Mouse (Mus musculus) liver, embryonic 11.5 days (tissue): ENCODE data around the gene Clec2g. TPM values are rescaled to one million over a fixed set of nuclear protein-coding genes. Genes with fewer than 3 reads are reported as not detected.
"Not testable (repeated sequence)": the region's sequence is repeated elsewhere in the genome, so short reads cannot be mapped to it uniquely, and the experiment has no call there.

Experiments used
- ATAC-seq: fragments of 200-750 bp; cut with Nextera tagmentation; replicated peaks from 2 replicates; pipeline ENCODE4 v1.8.0; 2017; ENCODE audit warnings: moderate number of reproducible peaks, mild to moderate bottlenecking, moderate TSS enrichment, moderate library complexity; ENCODE audit not compliant: low FRiP score
- DNase-seq: peaks from one replicate; pipeline ENCODE4 v3.0.0-alpha.2; 2017; ENCODE audit warnings: low spot score
- H3K27ac ChIP-seq: fragments of 300-500 bp; sonication (generic); 2 replicates; pipeline ENCODE4 v1.5.1; 2014; ENCODE audit warnings: mild to moderate bottlenecking, low read depth, low read length, control low read depth
- H3K27me3 ChIP-seq: fragments of 300-500 bp; sonication (generic); replicated peaks from 2 replicates; pipeline ENCODE4 v1.6.1; 2014; ENCODE audit warnings: low read length, mixed read lengths; ENCODE audit not compliant: control insufficient read depth, insufficient read depth
- H3K36me3 ChIP-seq: fragments of 300-500 bp; sonication (generic); 2 replicates; pipeline ENCODE4 v1.6.1; 2014; ENCODE audit warnings: mild to moderate bottlenecking, low read length, moderate library complexity, mixed read lengths; ENCODE audit not compliant: control insufficient read depth, insufficient read depth
- H3K4me1 ChIP-seq: fragments of 300-500 bp; sonication (generic); replicated peaks from 2 replicates; pipeline ENCODE4 v1.6.1; 2014; ENCODE audit warnings: low read length, mixed read lengths; ENCODE audit not compliant: control insufficient read depth, insufficient read depth
- H3K4me2 ChIP-seq: fragments of 300-500 bp; sonication (generic); 2 replicates; pipeline ENCODE4 v1.6.1; 2014; ENCODE audit warnings: mild to moderate bottlenecking, control low read depth, moderate library complexity
- H3K4me3 ChIP-seq: fragments of 300-500 bp; sonication (generic); 2 replicates; pipeline ENCODE4 v1.5.1; 2014; ENCODE audit warnings: low read depth, low read length, control low read depth
- H3K9ac ChIP-seq: fragments of 300-500 bp; sonication (generic); 2 replicates; pipeline ENCODE4 v1.6.1; 2014; ENCODE audit warnings: low read depth, low read length, control low read depth
- H3K9me3 ChIP-seq: fragments of 300-500 bp; sonication (generic); 2 replicates; pipeline ENCODE4 v1.6.1; 2016; ENCODE audit warnings: low read length, inconsistent platforms, mixed read lengths; ENCODE audit not compliant: control insufficient read depth
- WGBS: fragments of 180-500 bp; shearing (Covaris S2); extraction: QIAGEN DNeasy Blood & Tissue Kit; methylation state at CpG from one replicate; pipeline ENCODE4 v1.1.7; 2014; 5-methylcytosine and 5-hydroxymethylcytosine counted together
- polyA plus RNA-seq: library from polyadenylated mRNA; unstranded; fragments of >200 nt; fragmentation: Nextera tagmentation; extraction: Ambion mirVana; gene quantifications from 2 replicates; pipeline ENCODE4 v1.2.1, GENCODE M21; 2014

Gene Clec2g
- polyA plus RNA-seq, 1 experiment from 2014 or later: not detected

DNA sequence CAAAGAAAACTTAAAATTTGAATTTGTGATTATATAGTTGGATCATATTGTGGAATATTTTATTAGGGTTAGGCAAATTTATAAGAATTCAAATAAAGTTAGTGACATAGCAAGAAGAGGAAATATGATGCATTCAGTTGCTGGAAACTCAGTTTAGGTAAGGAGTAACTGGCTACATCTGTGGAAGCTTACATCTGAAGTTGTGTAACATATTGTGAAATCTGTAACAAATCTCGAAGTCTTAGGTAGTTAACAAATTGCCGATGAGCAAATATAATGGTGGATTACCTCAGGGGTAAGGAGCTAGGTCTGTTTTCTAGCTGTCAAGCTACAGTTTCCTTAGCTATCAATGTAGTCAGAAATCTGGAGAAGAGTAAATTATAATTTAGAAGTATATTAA, 16.9 kb upstream of the Clec2g start:
- Histone ChIP-seq H3K4me3 (no peak overlapping the region), H3K4me1 (no peaks in the 10 kb centered on the region), H3K4me2 (no peak overlapping the region), H3K36me3 (no peaks in the 10 kb centered on the region), H3K9ac (no peak overlapping the region), H3K27ac (no peak overlapping the region), H3K27me3 (no peaks in the 10 kb centered on the region), H3K9me3 (no peaks in the 10 kb centered on the region)
- 83% methylated on average over 2 of the region's 2 CpGs for WGBS
- DNase-seq: no peak
- ATAC-seq: no peak

DNA sequence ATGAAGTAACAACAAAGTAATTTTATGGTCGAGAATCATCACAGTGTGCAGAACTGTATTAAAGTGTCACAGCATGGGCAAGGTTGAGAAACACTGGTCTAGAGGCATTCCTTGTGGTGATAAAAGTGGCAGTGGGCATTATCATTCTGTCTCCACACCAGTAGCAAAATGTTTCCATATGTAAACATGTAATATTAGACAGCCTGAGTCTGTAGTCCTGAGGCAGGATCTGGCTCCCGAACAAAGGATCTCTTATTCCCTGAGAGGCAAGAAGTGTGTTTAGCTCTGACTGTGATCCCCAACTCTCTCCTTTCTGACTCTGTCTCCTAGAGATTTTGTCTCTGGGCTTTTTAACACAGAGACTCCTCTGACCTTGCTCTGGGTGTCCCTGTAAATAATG, 1.1 kb upstream of the Clec2g start:
- Histone ChIP-seq H3K27me3 (no peaks in the 10 kb centered on the region), H3K27ac (no peak overlapping the region), H3K9ac (no peak overlapping the region), H3K4me2 (no peak overlapping the region), H3K4me3 (no peak overlapping the region), H3K4me1 (no peaks in the 10 kb centered on the region), H3K9me3 (no peaks in the 10 kb centered on the region), H3K36me3 (no peaks in the 10 kb centered on the region)
- 80% methylated on average over 2 of the region's 2 CpGs for WGBS
- ATAC-seq: no peak
- no peak for DNase-seq

DNA sequence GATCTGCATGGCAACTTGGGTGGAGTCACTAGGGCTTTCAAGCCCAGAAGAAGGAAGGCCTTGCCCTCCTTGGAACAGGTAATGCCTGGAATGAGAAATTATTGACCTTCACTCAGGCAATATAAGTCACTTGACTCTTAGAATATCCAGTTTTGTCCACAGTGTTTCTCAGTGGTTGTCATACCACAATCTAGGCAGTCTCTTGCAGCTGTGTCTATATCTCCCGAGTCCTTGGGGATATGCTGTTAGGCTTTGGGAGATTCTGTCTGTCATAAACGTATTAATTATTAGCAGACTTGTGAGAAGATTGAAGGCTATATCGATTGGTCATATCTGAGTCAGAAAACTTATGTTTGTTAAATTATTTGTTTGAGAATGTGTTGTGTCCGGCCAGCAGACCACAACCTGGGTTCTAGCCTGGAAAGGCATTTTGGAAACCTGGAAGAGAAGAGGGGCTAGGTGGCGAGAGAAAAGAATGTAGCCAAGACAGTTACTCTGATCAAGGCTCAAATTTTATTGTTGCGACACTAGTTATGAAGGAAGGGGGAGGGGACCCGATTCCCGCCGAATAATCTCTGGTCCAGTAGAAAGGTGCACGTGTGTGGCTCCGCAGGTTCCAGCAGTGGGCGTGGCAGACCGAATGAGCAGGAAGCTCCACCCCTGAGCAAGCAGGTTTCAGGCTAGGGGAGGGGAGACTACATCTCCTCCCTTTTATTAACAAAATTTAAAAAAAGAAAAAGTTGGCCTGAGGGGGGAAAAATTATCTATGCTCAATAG, 1.9 kb downstream of the Clec2g start:
- H3K9ac ChIP-seq, DNase-seq, H3K9me3 ChIP-seq, H3K4me3 ChIP-seq, H3K27ac ChIP-seq, H3K4me1 ChIP-seq, H3K27me3 ChIP-seq, H3K4me2 ChIP-seq, ATAC-seq, H3K36me3 ChIP-seq: not testable (repeated sequence)
- 86% methylated on average over 5 of the region's 13 CpGs for WGBS

DNA sequence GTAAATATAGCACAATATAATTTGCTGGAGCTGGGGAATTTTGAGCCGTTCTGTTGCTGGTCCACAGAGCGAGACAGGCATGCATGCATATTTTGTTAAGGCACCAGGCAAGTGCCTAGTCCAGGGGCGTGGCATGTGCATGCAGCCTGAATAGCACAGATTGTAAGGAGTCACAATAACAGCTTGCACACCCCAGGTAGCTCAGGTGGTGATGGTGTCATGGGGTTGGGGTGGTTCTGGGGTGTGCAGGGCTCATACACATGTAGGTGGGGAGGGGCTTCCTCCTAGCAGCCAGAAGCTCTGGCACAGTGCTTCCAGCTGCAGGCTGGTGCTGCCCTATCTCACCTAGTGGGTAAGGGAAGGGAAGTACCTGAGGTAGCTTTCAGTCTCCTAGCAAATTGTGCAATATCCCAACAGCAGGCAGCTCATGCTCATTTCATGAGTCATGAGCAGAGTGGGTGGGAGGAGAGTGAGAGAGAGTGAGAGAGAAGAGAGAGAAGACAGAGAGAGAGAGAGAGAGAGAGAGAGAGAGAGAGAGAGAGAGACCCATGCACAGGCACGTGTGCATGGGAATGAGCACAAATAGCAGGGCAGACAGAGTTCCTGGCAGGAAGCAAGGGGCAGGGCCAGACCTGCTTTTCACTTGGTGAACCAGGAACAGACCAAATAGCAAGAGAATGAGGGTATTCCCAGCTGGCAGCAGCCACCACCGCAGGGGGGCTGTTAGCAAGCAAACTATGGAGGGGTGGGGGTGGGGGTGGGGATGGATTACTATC, 7.7 kb downstream of the Clec2g start:
- ATAC-seq: no peak; the same call in 1 of the 2 replicates
- no peak for DNase-seq
- Histone ChIP-seq H3K9ac (no peak overlapping the region), H3K4me1 (no peaks in the 10 kb centered on the region), H3K4me3 (no peak overlapping the region), H3K27ac (no peak overlapping the region), H3K9me3 (no peaks in the 10 kb centered on the region), H3K4me2 (no peak overlapping the region), H3K36me3 (no peaks in the 10 kb centered on the region), H3K27me3 (no peaks in the 10 kb centered on the region)
- WGBS: 78% methylated on average over 5 of the region's 5 CpGs

DNA sequence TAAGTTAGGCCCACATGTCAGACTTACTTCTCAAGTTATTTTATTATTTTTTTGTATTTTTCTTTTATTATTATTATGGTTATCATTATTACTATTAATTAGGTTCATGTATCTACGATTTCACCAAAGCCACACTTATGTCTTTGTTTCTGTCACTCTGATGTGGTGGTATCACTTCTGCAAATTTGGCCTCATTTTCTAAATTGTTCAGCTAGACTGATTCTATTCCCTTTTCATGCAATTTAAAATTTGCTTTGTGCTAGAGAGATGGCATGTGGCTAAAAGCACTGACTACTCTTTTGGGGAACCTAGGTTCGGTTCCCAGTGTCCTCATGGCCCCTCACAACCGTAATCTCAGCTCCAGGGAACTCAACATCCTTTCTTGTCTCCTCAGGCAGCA, 11.4 kb downstream of the Clec2g start:
- Histone ChIP-seq H3K4me3 (no peak overlapping the region), H3K9ac (no peak overlapping the region), H3K4me1 (no peaks in the 10 kb centered on the region), H3K27ac (no peak overlapping the region), H3K27me3 (no peaks in the 10 kb centered on the region), H3K4me2 (no peak overlapping the region), H3K36me3 (no peaks in the 10 kb centered on the region), H3K9me3 (no peaks in the 10 kb centered on the region)
- 78% methylated on average over 3 of the region's 3 CpGs for WGBS
- DNase-seq (no peak), ATAC-seq (no peak)

DNA sequence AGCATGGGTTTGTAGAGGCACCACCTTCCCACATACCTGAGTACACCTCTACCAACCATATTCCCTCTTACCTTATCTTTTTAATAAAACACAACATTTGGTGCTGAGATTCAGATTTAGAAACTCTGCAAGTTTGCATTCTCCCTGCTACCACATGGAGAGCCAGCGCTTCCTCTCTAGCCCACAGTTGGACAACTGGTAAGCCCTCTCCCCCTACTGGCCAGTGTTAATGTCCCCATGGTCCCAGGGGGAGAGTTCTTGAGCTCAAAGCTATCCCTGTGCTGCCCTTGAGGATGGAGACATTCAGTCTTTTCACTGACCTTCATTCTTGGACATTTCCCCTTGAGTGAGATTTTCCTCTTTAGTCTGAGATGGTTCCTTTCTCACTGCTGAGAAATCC, 26.9 kb downstream of the Clec2g start:
- Histone ChIP-seq H3K4me1 (no peaks in the 10 kb centered on the region), H3K36me3 (no peaks in the 10 kb centered on the region), H3K4me3 (no peak overlapping the region), H3K27ac (no peak overlapping the region), H3K9ac (no peak overlapping the region), H3K27me3 (no peaks in the 10 kb centered on the region), H3K4me2 (no peak overlapping the region), H3K9me3 (no peaks in the 10 kb centered on the region)
- DNase-seq (no peak), ATAC-seq (no peak)
- 81% methylated on average over 1 of the region's 1 CpGs for WGBS

DNA sequence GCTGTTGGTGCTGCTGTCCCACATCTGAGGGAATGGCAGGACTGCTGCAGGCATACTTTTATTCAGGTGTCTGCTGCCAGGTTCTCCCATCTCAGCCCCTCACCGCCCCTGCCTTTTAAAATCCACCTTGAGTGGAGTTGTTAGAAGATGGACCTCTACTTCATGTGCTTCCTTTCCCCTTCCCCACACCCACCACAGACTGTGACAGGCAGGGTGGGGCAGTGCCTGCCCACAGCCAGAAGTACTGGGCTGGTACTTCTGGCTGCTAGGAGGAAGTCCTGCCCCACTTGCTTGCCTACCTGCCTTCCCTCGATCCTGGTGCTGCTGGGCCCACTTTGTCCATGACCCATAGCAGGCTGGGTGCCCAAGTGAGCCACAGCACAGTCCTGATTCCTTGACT, 27.9 kb downstream of the Clec2g start:
- not testable (repeated sequence) for H3K4me2 ChIP-seq, DNase-seq, H3K27ac ChIP-seq, H3K36me3 ChIP-seq, H3K27me3 ChIP-seq, H3K4me3 ChIP-seq, H3K9ac ChIP-seq, H3K4me1 ChIP-seq, H3K9me3 ChIP-seq, ATAC-seq
- WGBS: 63% methylated on average over 1 of the region's 2 CpGs

DNA sequence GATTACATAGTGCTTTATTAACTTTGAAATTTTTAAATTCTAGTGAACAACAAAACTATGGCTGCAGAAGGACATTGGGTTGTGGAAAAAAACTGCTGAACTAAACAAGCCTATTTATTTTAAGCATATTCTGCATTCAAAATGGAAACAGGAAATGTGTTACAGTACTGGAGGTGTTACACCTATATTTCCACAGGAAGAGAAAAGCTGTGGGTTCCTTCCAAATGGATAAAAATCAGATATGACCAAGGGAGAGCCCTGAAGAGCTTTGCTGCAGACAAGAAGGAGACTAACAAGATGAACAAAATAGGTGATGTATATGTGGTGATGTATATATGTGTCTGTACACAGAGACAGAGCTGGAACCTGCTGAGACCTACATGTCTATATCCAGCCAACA, 30.3 kb downstream of the Clec2g start:
- Histone ChIP-seq H3K27ac (no peak overlapping the region), H3K4me3 (no peak overlapping the region), H3K9me3 (no peaks in the 10 kb centered on the region), H3K4me2 (no peak overlapping the region), H3K4me1 (no peaks in the 10 kb centered on the region), H3K9ac (no peak overlapping the region), H3K27me3 (no peaks in the 10 kb centered on the region), H3K36me3 (no peaks in the 10 kb centered on the region)
- ATAC-seq (no peak), DNase-seq (no peak)

DNA sequence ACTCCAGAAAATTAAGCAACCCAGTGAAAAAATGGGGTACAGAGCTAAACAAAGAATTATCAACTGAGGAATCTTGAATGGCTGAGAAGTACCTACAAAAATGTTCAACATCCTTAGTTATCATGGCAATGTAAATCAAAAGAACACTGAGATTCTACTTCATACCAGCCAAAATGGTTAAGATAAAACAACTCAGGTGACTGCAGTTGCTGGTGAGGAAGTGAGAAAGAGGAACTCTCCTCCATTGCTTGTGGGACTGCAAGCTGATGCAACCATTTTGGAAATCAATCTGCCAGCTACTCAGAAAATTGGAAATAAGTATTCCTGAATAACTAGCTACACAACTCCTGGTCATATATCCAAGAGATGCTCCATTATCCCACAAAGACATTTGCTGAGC, 34.3 kb downstream of the Clec2g start:
- no peak overlapping the region for H3K27ac ChIP-seq
- H3K9me3 ChIP-seq: no peaks in the 10 kb centered on the region
- no peaks in the 10 kb centered on the region for H3K36me3 ChIP-seq
- no peak overlapping the region for H3K9ac ChIP-seq
- H3K4me2 ChIP-seq: no peak overlapping the region
- ATAC-seq: no peak
- DNase-seq: no peak
- no peak overlapping the region for H3K4me3 ChIP-seq
- no peaks in the 10 kb centered on the region for H3K27me3 ChIP-seq
- H3K4me1 ChIP-seq: no peaks in the 10 kb centered on the region
